Mouse (Mus musculus) CD4-positive, CD25-positive, alpha-beta regulatory T cell, adult 2 months (primary cell): Measurements from ENCODE around the gene Atoh7.
"Not testable (repeated sequence)": the region's sequence is repeated elsewhere in the genome, so short reads cannot be mapped to it uniquely, and the experiment has no call there.

Experiments
- DNase-seq: peaks from one replicate; pipeline ENCODE4 v3.0.0-alpha.2; 2012; ENCODE audit warnings: low read depth, low spot score

Atoh7 gene

DNA sequence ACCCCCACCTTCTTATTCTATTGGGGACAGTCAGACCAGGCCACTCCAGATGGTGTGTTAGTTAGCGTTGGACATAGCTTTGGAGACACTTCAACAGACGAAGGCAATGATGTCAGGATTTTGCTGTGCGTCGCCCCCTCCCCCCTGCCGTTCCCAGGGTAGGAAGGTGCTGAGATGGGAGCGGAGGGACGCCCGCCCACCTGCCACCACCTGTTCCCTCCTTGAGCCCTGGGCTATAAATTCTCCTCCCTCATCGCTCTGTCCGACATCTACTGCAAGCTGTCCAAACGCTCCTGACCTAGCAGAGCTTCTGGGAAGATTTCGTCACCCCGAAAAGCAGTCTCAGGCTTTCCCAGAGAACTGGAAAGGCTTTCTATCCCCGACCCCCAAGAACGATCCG lies at the start of gene Atoh7:
TSS of gene Atoh7 (plus strand) at position 131 of the 400 bp plus-strand sequence.
- DNase-seq: no peak

DNA sequence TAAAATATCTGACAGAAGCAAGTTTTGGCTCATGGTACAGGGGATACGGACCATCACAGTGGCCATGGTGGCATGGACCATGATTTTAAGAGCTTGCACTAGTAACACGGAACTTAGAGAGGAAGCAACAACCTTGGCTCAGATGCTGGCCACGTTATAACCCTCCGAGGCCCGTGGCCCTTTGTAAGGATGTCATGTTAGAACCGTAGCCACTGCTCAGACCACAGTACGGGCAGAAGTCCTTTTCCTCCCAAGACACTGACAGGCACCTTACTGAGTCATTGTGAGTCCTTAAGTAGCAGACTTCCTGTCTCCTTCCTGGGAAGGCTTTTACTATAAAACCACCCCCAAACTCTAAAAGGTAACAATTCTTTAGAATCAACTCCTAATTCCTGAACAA lies 48.2 kb upstream of the Atoh7 start:
- no peak for DNase-seq

DNA sequence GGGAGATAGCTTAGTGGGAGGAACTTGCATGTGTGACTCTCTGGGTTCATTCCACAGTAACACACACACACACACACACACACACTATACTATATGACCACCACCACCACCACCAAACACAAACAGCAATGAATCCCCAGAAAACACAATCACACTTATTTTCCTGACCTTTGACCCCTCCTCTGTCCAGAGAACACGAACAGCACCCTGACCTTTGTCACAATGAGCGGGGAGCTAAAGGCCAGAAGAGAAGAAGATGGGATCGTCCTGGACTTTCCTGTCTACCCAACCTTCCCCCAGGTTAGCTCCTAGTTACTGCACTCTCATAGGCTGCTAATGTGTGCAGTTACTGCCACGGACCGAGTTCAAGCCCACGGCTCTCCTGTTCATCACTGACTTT lies 47.4 kb upstream of the Atoh7 start:
- no peak for DNase-seq

DNA sequence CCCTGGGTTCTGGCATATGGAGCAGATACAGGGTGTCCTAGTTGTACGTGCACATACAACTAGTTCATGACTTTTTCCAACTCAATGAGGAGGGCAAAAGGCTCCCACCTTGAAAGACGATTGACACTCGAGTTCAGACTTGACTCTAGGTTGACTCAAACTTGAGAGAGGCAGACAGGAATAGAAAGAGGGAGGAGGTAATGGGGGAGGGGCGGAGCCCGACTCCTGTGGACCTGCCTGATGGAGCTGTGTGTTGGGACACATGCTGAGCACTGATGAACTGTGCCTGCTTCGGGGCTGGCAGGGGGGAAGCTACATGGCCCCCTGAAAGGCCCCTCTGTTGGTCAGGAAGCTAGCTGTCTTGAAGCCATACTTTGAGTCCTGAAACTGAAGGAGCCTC lies 46.4 kb upstream of the Atoh7 start:
- DNase-seq: no peak

DNA sequence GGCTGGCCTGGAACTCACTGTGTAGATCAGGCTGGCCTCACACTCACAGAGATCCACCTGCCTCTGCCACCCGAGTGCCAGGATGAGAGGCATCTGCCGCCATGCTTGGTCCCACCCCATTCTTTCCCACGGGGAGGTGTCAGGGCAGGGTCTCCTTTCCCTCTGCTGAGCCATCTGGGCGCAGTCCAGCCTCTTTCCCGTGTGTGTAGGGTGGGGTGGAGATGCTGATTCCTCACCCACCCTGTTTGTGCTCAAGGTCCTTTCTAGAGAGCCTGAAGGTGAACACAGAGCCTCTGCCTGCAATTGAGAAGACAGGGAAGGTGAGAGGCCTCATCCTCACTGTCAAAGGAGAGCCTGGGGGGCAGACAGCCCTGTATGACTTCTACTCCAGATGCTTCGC lies 45.4 kb upstream of the Atoh7 start:
- not testable (repeated sequence) for DNase-seq

DNA sequence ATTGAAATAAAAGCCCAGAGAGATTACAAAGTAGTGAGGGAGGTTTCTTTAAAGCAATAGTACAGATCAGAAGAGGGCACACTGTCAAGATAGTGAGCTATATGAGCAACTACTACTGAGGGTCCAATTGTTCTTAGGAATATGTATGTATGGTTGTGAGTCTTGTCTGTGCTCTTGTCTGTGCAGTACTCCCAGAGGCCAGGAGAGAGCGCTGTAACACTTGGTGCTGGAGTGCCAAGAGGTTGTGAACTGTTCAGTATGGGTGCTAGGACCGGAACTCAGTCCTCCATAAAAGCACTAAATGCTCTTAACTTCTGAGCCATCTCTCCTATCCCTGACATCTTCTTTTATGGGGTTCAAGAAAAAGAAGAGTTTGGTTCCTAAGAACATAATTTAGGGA lies 44.9 kb upstream of the Atoh7 start:
- peak; percentile 41 for DNase-seq

DNA sequence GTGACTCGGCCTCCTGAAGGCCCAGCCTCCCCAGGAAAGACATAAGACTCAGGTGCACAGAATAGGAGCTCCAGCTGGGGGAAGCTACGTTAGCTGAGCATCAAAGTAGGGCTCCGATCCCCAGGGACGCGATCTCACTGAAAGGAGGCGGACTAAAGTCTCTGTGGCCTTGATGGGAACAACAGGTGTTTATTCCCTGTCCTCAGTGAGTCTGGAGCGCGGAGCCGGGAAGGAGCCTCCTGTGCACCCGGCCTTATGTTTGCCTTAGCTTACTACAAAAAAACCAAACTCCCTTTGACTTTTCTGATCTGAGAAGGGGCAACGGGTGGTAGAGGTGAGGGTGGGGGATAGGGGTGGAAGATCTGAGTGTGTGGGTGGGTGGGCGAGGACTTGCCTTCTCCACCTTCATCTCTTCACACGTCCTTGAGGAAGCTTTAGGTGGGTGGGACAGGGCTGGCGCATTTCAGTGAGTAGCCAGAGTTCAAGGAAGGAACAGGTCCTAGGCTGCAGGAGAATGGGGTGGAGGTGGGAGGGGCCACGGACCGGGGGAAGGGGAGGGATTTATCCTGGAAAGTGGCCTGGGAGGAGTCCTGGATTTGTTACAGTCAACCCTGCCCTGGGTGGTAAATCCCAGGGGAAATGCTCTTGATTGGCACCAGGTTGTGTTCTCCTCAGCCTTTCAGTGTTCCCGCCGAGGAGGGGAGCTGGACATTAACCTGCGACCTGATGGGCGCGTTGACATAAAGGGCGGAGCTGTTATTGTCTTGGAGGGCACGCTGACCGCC lies 42.3 kb upstream of the Atoh7 start:
- DNase-seq: no peak

DNA sequence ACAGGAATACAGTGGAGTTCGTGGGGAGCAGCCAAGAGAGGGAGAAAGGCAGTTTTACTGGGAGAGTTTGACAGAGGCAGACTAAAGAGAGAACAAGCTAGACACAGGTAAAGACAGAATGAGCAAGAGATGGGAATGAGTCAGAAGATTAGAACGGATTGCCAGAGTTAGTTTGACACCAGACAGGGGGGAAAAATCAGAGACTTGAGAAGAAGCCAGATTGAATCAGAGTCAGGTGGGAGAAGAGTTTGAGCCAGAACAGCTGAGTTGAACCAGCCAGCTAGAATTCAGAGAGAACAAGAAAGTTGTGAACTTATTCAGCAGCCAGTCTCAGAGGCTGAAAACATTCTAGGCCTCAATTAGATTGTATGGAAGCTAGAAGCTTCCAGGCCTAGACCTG lies 39.6 kb upstream of the Atoh7 start, which contains the start of gene Pbld1:
TSS of gene Pbld1 (plus strand) at position 301 of the 400 bp plus-strand sequence.
- no peak for DNase-seq

DNA sequence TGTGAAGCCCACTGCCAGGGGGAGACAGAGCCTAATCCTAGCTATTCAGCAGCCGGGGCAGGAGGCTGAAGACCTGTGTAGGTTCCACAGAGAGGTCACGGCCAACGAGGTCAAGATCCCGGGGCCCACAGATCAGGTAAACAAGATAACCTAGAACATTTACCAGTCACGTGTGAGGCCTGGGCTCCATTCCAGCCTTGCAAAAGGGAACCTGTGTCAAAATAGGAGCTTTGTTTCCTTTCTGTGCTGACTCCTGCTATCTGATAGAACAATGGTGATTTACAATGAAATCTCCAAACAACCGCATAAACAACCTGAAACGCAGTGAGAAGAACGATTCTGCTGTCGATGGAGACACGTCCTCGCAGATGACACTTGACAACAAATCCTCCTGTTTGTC lies 39.0 kb upstream of the Atoh7 start:
- DNase-seq: no peak

DNA sequence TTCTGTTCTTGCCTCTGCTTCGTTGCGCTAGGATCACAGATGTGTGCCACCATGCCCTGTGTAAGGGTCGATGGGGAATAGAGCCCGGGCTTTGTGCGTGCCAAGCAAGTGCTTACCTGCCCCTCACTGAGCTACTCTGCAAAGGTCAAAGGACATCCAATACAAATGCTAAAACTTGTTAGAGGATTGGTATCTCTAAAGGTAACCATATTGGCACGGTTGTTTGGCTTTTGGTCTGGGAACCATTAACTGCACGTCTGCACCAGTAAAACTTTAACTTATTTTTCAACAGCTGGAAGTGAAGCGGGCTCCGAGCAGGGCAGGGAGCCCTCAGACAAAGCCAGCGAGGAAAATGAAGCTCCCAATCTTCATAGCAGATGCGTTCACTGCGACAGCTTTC lies 38.2 kb upstream of the Atoh7 start:
- no peak for DNase-seq

DNA sequence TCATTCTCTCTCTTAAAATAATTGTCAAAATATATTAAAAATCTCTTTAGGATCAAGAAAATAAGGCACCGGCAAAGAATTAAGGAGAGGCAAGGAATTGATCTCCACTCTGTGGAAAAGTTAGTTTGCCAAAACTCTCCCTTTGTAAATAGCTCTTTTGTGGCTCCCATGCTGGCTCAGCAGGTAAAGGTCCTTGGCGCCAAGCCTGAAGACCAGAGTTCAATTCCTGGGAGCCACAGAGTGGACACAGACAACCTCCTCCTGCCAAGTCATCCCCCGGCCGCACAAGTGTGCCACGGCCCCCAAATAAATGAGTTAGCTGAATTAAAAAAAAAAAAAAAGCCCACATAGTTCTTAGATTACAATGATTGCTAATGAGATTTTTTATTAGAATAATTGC lies 36.8 kb upstream of the Atoh7 start:
- no peak for DNase-seq

DNA sequence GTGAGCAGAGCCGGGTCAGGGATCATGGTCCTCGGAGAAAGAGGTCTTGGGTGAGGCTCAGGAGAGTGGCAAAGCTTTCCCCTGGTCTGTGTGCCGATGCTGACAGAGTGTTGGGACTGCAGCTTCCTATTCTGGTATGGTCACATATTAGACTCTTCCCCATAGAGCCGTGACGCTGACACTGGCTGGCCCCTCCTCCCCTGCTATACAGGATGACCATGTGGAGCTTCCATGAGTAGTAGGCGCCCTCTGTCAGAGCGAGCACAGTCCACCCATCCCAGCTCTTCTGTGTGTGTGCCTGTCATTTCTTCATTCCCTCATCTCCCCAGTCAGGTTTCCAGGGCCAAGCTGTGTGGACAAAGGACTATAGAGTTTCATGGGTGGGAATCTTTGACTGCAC lies 36.1 kb upstream of the Atoh7 start:
- no peak for DNase-seq

DNA sequence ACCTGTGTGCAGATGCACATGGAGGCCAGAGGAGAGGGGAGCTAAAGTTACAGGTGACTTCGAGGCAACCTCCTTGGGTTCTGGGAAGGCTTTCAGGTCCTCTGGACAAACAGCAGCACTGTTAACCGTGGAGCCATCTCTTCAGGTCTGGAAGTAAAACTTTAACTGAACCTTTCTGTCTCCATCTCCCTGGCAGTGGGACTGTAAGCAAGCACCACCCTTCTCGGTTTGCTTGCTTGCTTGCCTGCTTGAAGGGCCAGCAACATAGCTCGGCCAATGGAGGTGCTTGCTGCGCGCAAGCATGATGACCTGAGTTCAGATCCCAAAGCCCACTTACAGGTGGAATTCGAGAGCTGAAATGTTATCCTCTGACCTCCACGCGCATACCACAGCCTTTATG lies 34.9 kb upstream of the Atoh7 start:
- no peak for DNase-seq

DNA sequence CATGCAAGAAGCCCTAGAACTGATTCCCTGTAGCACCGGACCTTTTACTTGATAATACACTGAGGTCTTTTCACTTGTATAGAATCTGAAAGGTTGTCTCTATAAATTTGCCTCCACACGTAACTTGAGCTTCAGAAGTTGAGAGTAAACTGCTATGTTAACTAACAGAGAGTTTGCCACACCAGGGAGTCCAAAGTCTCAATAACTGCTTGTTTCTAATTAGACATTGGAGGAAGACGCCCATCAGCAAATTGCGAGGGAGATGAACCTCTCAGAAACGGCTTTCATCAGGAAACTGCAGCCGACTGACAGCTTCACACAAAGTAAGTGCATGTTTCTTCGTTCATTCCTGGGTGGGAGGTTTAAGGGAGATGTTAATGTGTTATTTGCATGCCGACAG lies 33.9 kb upstream of the Atoh7 start:
- DNase-seq: no peak

DNA sequence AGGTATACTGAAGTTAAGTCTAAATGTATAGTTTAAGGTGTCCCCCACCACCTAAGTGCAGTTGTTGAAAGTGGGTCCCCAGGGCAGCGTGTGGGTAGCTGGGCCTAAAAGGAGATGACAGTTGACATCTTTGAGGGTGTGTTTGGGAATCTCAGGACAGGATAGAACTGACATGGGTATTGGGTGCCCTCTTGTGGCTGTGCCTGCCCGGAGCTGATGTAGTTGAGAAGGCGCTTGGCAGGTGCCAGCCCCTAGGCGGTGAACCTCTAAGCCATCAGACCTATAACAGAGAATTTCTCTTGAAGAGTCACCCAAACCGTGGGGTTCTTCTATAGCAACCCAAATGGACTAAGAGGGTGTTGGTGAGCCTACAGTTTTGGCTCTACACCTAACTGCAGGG lies 33.5 kb upstream of the Atoh7 start:
- DNase-seq: peak; percentile 83

DNA sequence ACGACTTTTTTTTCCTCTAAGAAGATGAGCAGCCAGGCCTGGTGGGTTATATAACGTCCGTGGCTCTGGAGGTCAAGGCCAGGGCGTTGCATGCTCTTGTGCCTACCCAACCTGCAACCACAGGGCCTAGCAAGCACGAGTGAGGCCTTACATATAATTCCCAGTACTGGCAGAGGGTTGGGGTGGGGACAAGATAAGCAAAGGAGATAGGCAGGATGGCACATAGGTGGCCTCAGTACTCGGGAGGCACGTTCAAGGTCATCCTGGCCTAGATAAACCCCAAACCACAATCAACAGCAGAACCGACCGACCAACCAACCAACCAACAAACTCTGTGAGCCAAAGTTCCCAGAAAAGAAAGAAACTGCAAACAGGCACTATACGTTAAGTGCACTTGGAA lies 13.1 kb upstream of the Atoh7 start:
- no peak for DNase-seq

DNA sequence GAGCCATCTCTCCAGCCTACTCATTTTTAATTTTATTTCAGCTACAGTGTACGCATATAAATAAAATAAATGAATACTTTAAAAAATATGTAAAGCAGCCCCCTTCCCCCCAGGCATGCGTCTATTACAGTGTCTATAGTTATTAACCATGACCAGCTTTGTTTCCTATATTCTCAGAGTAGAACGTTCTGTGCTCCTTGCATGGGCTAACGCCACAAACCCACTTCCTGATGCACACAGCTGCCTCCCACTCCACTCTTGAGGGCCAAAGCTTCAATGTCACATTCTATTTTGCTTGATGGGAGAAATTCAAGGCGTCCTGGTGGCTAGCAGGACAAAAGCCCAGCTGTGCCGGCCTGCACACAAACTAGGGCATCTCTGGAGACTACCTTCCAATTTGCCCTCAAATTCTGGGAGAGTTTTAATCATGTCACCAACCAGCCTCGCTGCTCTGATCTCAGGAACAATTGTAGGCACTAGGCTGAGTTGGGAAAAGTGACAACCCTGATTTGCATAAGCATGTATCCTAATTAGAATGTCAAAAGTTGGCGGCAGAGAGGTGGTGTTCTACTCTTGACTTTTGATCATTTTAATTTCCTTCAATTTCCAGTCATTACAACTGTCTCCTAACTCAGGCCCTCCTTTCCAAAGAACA lies 10.2 kb upstream of the Atoh7 start:
- DNase-seq: no peak

DNA sequence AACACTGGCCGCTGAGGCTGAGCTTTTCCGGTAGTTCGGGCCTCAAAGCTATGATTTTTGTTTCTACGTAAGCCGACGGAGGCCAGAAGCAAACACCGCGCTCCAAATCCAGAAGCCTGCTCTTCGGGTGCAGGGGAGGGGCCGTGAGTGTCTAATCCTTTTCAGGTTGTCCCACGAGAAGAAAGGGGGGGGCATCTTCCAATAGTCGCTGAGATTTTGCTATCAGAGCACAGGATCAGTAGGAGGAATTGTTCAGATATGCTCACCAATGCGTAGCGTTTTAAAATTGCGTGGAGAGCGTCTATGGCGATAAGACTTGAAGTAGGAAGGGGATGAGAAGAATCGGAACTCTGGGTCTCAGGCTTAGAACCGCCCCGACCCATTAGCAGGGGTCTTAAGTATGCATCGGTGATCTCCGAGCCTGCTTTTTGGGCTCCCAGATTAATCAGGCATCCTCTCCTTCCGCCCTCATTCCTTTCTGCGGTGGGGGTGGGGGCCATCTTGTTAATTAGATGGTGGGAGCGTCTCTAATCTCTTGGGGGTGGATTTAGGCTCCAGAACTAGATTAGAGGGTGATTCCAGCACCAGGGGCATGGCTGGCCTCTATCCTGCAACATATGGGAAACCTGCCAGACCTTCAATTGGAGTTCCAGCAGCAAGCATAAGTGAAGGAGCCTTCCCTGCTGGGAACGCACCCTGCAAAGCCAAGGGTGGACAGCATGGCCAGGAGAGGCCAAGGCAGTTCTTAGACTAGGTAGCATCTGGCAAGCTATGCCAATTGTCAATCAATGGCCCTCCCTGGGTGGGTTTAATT lies 9.5 kb upstream of the Atoh7 start:
- DNase-seq: no peak

DNA sequence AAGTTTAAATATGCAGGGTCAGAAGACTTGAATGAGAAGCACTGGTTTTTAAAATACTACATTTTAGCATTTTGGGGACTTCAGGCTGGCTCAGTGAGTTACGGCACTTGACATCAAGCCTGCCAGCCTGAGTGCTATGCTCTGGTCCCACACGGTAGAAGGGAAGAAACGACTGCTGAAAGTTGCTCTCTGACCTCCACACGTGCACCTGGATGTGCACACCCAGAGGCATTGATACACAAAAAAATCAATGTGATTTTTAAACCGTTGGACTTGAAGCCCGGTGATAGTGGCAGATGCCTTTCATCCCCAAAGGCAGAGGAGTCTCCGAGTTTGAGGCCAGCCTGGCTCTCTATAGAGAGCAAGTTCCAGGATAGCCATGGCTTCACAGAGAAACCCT lies 7.5 kb upstream of the Atoh7 start:
- DNase-seq: no peak

DNA sequence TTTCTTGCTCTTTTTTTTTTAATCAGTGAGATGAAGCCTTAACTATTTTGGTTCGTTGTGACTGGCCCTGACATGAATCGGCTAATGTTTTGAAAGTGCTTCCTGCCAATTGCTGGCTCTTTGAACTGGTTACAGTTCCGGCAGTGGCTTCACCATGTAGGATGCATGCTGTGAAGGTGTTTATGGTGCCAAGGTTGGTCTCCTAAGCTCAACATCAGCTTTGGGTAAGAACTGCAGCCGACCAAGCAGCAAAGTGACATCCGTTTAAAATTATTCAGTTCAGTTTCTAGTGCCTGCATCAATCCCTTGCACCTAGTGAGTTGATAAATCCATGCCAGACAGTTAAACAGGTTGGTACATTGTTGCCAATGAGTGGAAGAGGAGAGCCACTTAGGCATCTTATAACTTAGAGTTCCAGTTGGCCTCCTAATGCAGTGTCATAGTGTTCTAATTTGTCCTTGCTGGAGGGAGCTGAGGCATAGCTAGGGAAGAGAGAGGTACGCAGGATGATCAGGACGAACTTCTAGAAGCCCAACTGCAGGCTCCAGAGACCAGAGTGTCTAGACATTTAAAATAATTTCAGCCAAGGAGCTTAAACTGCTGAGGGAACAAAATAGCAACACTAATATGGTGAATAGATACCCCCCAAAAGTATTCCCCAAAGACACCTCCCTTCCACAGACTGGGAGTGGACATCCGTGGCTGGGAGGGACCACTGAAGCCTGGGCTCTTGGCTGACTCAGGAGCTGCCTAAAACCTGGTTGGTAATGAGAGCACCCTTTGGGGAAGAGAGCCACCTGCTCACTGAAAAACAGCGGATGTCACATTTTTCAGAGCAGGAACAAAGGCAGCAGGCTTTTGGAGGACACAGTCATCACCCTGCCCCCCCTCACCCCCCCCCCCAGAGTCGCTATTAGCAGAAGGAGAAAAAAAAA lies 6.6 kb upstream of the Atoh7 start:
- peak; percentile 16 for DNase-seq

DNA sequence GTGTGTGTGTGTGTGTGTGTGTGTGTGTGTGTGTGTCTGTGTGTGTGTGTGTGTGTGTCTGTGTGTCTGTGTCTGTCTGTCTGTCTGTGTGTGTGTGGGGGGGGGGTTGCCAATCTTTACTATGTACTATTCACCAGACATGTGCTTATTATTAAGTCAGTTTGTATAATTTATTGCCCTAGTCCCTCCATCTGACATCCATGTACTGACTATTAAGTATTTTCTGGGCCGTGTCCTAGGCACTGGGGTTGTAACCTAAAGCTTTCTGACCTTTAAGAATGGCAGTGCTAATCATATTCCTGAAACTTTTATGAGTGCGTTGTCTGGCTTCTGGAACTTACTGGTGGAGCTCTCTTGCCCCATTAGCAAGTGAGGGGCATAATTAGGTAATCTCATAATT lies 2.7 kb upstream of the Atoh7 start:
- no peak for DNase-seq
